Mouse (Mus musculus) heart, postnatal 25 days (tissue): ENCODE measurements at regions not wholly inside any gene's neighbourhood (a gene's known extent, or its start where the extent isn't known, plus 50 kb on each side); places are given as distances from the start of the nearest gene placed in this dataset.

Experiments
- DNase-seq: peaks from one replicate; pipeline ENCODE4 v3.0.0; 2022; ENCODE audit warnings: low spot score
- intact Hi-C: fragments of 180-260 bp; cut with DNase I; formaldehyde crosslinking; loops from one replicate; pipeline ENCODE4 v1.15.1; 2025

- no peak for DNase-seq
- intact Hi-C loops: no loop called here
These were observed 80.2 kb upstream of the Shisa6 start for GRCm38 (mm10) chr11:66605998-66606397.

GRCm38 (mm10) chr11:66606646-66607045, 80.9 kb upstream of the Shisa6 start:
- intact Hi-C loops: no loop called here
- DNase-seq: no peak

- intact Hi-C loops: no loop called here
- no peak for DNase-seq
These were observed 84.0 kb upstream of the Shisa6 start for GRCm38 (mm10) chr11:66609733-66610132.

GRCm38 (mm10) chr11:66613150-66613549, 87.4 kb upstream of the Shisa6 start:
- no peak for DNase-seq
- intact Hi-C loops: loop anchor here (2.0 kb wide), 1 partner anchor 258 kb away; no protein-coding TSS in a partner anchor

GRCm38 (mm10) chr11:66625491-66625890, 99.7 kb upstream of the Shisa6 start:
- intact Hi-C loops: no loop called here
- DNase-seq: no peak

GRCm38 (mm10) chr11:66656810-66657209, 131.0 kb upstream of the Shisa6 start:
- DNase-seq: no peak
- intact Hi-C loops: no loop called here

- no peak for DNase-seq
- intact Hi-C loops: no loop called here
These were observed 148.8 kb upstream of the Shisa6 start for GRCm38 (mm10) chr11:66674581-66674980.

- intact Hi-C loops: no loop called here
- DNase-seq: no peak
These were observed 154.4 kb upstream of the Shisa6 start for GRCm38 (mm10) chr11:66680057-66680621.

- intact Hi-C loops: no loop called here
- DNase-seq: no peak
These were observed 156.1 kb upstream of the Shisa6 start for GRCm38 (mm10) chr11:66681892-66682291.

- DNase-seq: no peak
- intact Hi-C loops: no loop called here
These were observed 158.4 kb upstream of the Shisa6 start for GRCm38 (mm10) chr11:66684181-66684580.

GRCm38 (mm10) chr11:66694651-66695266, 169.0 kb upstream of the Shisa6 start:
- no peak for DNase-seq
- intact Hi-C loops: no loop called here

GRCm38 (mm10) chr11:66696791-66697190, 171.0 kb upstream of the Shisa6 start:
- intact Hi-C loops: no loop called here
- DNase-seq: no peak

- intact Hi-C loops: no loop called here
- no peak for DNase-seq
These were observed 166.3 kb upstream of the Pirt start for GRCm38 (mm10) chr11:66745479-66745878.

GRCm38 (mm10) chr11:66789997-66790396, 121.8 kb upstream of the Pirt start:
- no peak for DNase-seq
- intact Hi-C loops: no loop called here

GRCm38 (mm10) chr11:66806887-66807286, 104.9 kb upstream of the Pirt start:
- intact Hi-C loops: no loop called here

GRCm38 (mm10) chr11:66813310-66813709, 98.5 kb upstream of the Pirt start:
- DNase-seq: no peak

More at GRCm38 (mm10) chr11:66806887-66807286, 104.9 kb upstream of the Pirt start:
- DNase-seq: no peak

GRCm38 (mm10) chr11:66813731-66814130, 98.0 kb upstream of the Pirt start:
- no peak for DNase-seq
- intact Hi-C loops: no loop called here

More at GRCm38 (mm10) chr11:66813310-66813709, 98.5 kb upstream of the Pirt start:
- intact Hi-C loops: no loop called here

- intact Hi-C loops: no loop called here
- DNase-seq: no peak
These were observed 75.9 kb upstream of the Pirt start for GRCm38 (mm10) chr11:66835864-66836263.

GRCm38 (mm10) chr11:66836633-66837380, 75.0 kb upstream of the Pirt start:
- no peak for DNase-seq
- intact Hi-C loops: no loop called here

- no peak for DNase-seq
- intact Hi-C loops: no loop called here
These were observed 66.5 kb upstream of the Pirt start for GRCm38 (mm10) chr11:66845238-66845637.

GRCm38 (mm10) chr11:66846043-66846775, 65.6 kb upstream of the Pirt start:
- intact Hi-C loops: no loop called here

More at GRCm38 (mm10) chr11:66846043-66846775, 65.6 kb upstream of the Pirt start:
- no peak for DNase-seq
